Mouse (Mus musculus) limb, embryonic 10.5 days (tissue): ENCODE data around the gene Enkd1. TPM values are rescaled to one million over a fixed set of nuclear protein-coding genes. Genes with fewer than 3 reads are reported as not detected.

ENCODE experiments used
- DNase-seq: peaks from one replicate; pipeline ENCODE4 v3.0.0-alpha.2; 2017; ENCODE audit warnings: low spot score
- H3K27ac ChIP-seq: fragments of 300-500 bp; sonication (generic); 2 replicates; pipeline ENCODE4 v1.5.1; 2016; ENCODE audit warnings: mild to moderate bottlenecking
- H3K27me3 ChIP-seq: fragments of 300-500 bp; sonication (generic); 2 replicates; pipeline ENCODE4 v1.6.1; 2016; ENCODE audit warnings: low read depth, mild to moderate bottlenecking; ENCODE audit not compliant: poor library complexity, severe bottlenecking
- H3K36me3 ChIP-seq: fragments of 300-500 bp; sonication (generic); 2 replicates; pipeline ENCODE4 v1.6.1; 2016; ENCODE audit warnings: mild to moderate bottlenecking, moderate library complexity
- H3K4me1 ChIP-seq: fragments of 300-500 bp; sonication (generic); 2 replicates; pipeline ENCODE4 v1.6.1; 2016
- H3K4me3 ChIP-seq: fragments of 300-500 bp; sonication (generic); 2 replicates; pipeline ENCODE4 v1.5.1; 2016; ENCODE audit warnings: mild to moderate bottlenecking, moderate library complexity
- H3K9me3 ChIP-seq: fragments of 300-500 bp; sonication (generic); replicated peaks from 2 replicates; pipeline ENCODE4 v1.6.1; 2016; ENCODE audit warnings: mild to moderate bottlenecking
- WGBS: fragments of 180-500 bp; shearing (Covaris S2); methylation state at CpG from one replicate; pipeline ENCODE4 v1.1.7; 2016; 5-methylcytosine and 5-hydroxymethylcytosine counted together
- polyA plus RNA-seq: library from polyadenylated mRNA; unstranded; fragments of >200 nt; fragmentation: Nextera tagmentation; extraction: Ambion mirVana; gene quantifications from 2 replicates; pipeline ENCODE4 v1.2.1, GENCODE M21; 2016

The Enkd1 gene
- polyA plus RNA-seq, 1 experiment from 2014 or later: 47.0 TPM

GRCm38 (mm10) chr8:105699488-105700215, 8.4 kb downstream of the Enkd1 start:
- no peak for DNase-seq
- Histone ChIP-seq H3K9me3 (no peaks in the 10 kb centered on the region), H3K27ac (0 out of 2 replicates have a peak overlapping the region, but pooled peaks have one; percentile 82), H3K4me3 (peak overlapping the region; percentile 68), H3K36me3 (peaks cover 68% of the 10 kb centered on the region), H3K27me3 (peaks cover 10% of the 10 kb centered on the region), H3K4me1 (peaks cover 26% of the 10 kb centered on the region)
- 92% methylated on average over 11 of the region's 11 CpGs for WGBS

GRCm38 (mm10) chr8:105698734-105699133, 9.3 kb downstream of the Enkd1 start:
- no peak for DNase-seq
- Histone ChIP-seq H3K9me3 (no peaks in the 10 kb centered on the region), H3K4me1 (peaks cover 34% of the 10 kb centered on the region), H3K27me3 (peaks cover 19% of the 10 kb centered on the region), H3K27ac (no peak overlapping the region), H3K36me3 (peaks cover 58% of the 10 kb centered on the region), H3K4me3 (no peak overlapping the region)
- 87% methylated on average over 5 of the region's 5 CpGs for WGBS

GRCm38 (mm10) chr8:105697196-105697780, 10.7 kb downstream of the Enkd1 start:
- H3K9me3 ChIP-seq: no peaks in the 10 kb centered on the region
- peaks cover 31% of the 10 kb centered on the region for H3K4me1 ChIP-seq
- 90% methylated on average over 17 of the region's 17 CpGs for WGBS
- no peak overlapping the region for H3K4me3 ChIP-seq
- peaks cover 44% of the 10 kb centered on the region for H3K36me3 ChIP-seq
- H3K27me3 ChIP-seq: peaks cover 21% of the 10 kb centered on the region
- no peak overlapping the region for H3K27ac ChIP-seq
- no peak for DNase-seq

DNA sequence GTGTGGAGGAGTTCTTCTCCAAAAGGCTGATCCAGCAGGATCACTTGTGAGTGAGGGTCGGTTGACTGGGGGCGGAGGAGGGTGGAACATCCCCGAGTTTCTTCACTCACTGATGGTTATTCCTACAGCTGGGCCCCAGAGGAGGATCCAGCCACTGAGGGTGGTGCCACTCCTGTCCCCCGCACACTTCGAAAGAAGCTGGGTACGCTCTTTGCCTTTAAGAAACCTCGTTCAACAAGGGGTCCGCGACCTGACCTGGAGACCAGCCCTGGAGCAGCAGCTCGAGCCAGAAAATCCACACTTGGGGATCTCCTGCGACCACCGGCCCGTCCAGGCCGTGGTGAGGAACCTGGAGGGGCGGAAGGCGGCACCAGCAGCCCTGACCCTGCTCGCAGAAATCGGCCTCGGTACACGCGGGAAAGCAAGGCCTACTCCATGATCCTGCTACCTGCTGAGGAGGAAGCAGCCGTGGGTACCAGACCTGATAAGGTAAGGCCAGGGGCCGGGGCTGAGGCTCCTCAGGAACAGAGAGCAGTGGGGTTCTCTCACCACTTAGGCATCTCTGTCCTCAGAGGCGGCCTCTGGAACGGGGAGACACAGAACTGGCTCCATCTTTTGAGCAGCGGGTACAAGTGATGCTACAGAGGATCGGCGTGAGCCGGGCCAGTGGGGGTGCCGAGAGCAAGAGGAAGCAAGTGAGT, 12.8 kb downstream of the Enkd1 start:
- no peaks in the 10 kb centered on the region for H3K9me3 ChIP-seq
- peaks cover 20% of the 10 kb centered on the region for H3K4me1 ChIP-seq
- peaks cover 41% of the 10 kb centered on the region for H3K36me3 ChIP-seq
- H3K27ac ChIP-seq: no peak overlapping the region
- no peak for DNase-seq
- WGBS: 83% methylated on average over 30 of the region's 30 CpGs
- H3K27me3 ChIP-seq: peaks cover 21% of the 10 kb centered on the region
- H3K4me3 ChIP-seq: no peak overlapping the region; the same call in 1 of the 2 replicates

DNA sequence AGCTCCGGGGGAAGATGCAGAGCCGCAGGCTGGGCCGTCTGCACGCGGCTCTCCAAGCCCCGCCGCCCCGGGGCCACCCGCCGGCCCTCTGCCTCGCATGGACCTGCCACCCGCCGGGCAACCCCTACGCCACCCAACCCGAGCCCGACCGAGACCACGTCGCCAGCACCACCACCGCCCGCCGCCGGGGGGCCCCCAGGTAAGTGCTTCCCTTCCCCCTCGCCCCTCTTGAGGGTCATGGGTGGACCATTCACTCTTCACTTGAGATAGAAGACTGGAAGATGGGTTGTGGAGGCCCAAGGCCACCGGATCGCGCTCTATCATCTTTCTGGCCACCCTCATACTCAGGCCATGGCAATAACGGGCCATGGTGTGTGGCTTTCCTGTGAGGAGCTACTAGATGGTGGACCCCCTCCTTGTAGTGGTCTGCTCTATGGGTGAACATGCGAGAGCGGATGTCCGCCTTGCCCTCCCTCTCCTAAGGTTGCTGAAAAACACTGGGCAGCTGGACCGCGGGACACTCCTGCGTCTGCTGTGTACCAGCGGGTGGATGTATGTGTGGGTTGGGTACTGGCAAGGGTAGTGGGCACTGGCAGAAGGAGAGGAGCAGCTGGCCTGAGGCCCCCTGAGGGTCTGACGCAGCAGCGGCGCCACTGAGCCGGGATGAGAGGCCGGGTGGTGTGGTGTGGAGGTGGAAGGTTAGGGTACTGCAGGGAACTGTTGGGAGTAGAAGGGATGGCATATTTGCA, 13.8 kb downstream of the Enkd1 start:
- Histone ChIP-seq H3K27ac (peak overlapping the region; percentile 53), H3K27me3 (peaks cover 27% of the 10 kb centered on the region), H3K36me3 (peaks cover 35% of the 10 kb centered on the region), H3K4me3 (peak overlapping the region; percentile 55), H3K4me1 (peaks cover 12% of the 10 kb centered on the region), H3K9me3 (no peaks in the 10 kb centered on the region)
- no peak for DNase-seq
- 10% methylated on average over 40 of the region's 40 CpGs for WGBS

- peaks cover 31% of the 10 kb centered on the region for H3K27me3 ChIP-seq
- H3K9me3 ChIP-seq: no peaks in the 10 kb centered on the region
- WGBS: 3% methylated on average over 30 of the region's 30 CpGs
- peak overlapping the region; percentile 55 for H3K4me3 ChIP-seq
- H3K27ac ChIP-seq: peak overlapping the region; percentile 53
- H3K4me1 ChIP-seq: peaks cover 12% of the 10 kb centered on the region
- peak; percentile 87 for DNase-seq
- peaks cover 32% of the 10 kb centered on the region for H3K36me3 ChIP-seq
Observed at GRCm38 (mm10) chr8:105693648-105694047, 14.4 kb downstream of the Enkd1 start.

DNA sequence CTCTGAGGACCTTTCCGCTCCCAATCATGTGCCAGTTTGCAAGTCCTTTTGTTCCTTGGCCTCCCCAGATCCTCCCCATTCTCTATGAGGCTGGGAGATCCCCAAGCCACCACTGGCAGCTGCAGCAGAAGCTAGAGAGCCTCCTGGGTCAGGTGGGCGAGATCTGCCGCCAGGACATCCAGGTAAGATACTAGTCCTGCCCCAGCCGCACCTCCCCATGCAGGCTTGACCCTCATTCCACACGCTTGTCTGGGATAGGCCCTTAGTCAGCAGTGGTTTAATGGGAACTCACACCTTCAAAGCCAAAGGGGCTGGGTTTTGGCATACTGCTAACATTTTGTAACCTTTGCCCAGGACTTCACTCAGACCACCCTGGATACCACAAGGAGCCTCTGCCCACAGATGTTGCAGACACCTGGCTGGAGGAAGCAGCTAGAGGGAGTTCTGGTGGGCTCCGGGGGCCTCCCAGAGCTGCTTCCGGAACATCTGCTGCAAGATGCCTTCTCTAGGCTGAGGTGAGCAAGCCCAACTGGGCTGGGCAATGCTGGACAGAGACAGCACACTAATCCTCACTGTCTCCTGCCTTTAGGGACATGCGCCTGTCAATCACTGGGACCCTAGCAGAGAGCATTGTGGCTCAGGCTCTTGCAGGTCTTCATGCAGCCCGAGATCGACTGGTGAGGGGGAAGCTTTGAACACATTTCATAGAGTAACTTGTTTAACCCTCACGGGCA, 15.4 kb downstream of the Enkd1 start:
- no peak for DNase-seq
- H3K9me3 ChIP-seq: no peaks in the 10 kb centered on the region

GRCm38 (mm10) chr8:105690978-105691377, 17.0 kb downstream of the Enkd1 start:
- H3K4me1 ChIP-seq: peaks cover 16% of the 10 kb centered on the region
- H3K27ac ChIP-seq: no peak overlapping the region
- no peaks in the 10 kb centered on the region for H3K9me3 ChIP-seq
- no peak overlapping the region for H3K4me3 ChIP-seq
- H3K27me3 ChIP-seq: peaks cover 31% of the 10 kb centered on the region
- peaks cover 6% of the 10 kb centered on the region for H3K36me3 ChIP-seq
- no peak for DNase-seq
- WGBS: 85% methylated on average over 14 of the region's 14 CpGs

More for the DNA sequence above, 15.4 kb downstream of the Enkd1 start:
- Histone ChIP-seq H3K27me3 (peaks cover 31% of the 10 kb centered on the region), H3K36me3 (peaks cover 22% of the 10 kb centered on the region), H3K4me1 (peaks cover 12% of the 10 kb centered on the region), H3K27ac (no peak overlapping the region), H3K4me3 (no peak overlapping the region)
- 94% methylated on average over 11 of the region's 11 CpGs for WGBS

DNA sequence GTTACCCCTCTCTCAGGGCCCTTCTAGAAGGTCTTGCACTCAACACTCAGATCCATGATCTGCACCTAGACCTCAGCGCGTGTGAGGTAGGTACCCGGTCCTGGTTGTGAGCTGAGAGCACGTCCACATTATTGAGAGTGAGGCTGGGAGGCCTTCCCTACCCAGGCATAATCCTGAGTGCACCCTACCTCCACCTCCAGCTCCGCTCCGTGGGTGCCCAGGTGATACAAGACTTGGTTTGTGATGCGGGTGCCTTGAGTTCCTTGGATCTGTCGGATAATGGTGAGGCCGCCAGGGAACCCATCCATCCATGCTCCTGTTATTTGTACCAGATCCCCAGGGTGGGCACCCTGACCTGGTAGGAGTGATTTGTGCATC, 18.0 kb downstream of the Enkd1 start:
- H3K4me1 ChIP-seq: peaks cover 26% of the 10 kb centered on the region
- no peaks in the 10 kb centered on the region for H3K9me3 ChIP-seq
- peaks cover 25% of the 10 kb centered on the region for H3K27me3 ChIP-seq
- DNase-seq: no peak
- H3K27ac ChIP-seq: no peak overlapping the region
- H3K36me3 ChIP-seq: no peaks in the 10 kb centered on the region
- 89% methylated on average over 9 of the region's 9 CpGs for WGBS
- no peak overlapping the region for H3K4me3 ChIP-seq

GRCm38 (mm10) chr8:105689256-105689982, 18.6 kb downstream of the Enkd1 start:
- Histone ChIP-seq H3K36me3 (peaks cover 2% of the 10 kb centered on the region; the same call in 1 of the 2 replicates), H3K4me1 (peaks cover 26% of the 10 kb centered on the region), H3K9me3 (no peaks in the 10 kb centered on the region), H3K27me3 (peaks cover 19% of the 10 kb centered on the region), H3K27ac (no peak overlapping the region), H3K4me3 (no peak overlapping the region)
- WGBS: 65% methylated on average over 35 of the region's 35 CpGs
- DNase-seq: no peak

GRCm38 (mm10) chr8:105688242-105688752, 19.7 kb downstream of the Enkd1 start:
- Histone ChIP-seq H3K36me3 (peaks cover 13% of the 10 kb centered on the region), H3K4me3 (no peak overlapping the region), H3K27me3 (peaks cover 10% of the 10 kb centered on the region; the same call in 1 of the 2 replicates), H3K9me3 (no peaks in the 10 kb centered on the region), H3K4me1 (peaks cover 16% of the 10 kb centered on the region), H3K27ac (no peak overlapping the region)
- no peak for DNase-seq
- WGBS: 76% methylated on average over 14 of the region's 14 CpGs
